Mouse (Mus musculus) testis, postnatal 10 days (tissue): ENCODE measurements around the gene Cacna1c.

Source experiments
- DNase-seq: peaks from one replicate; pipeline ENCODE4 v3.0.0; 2021; ENCODE audit warnings: low spot score

Gene Cacna1c

GRCm38 (mm10) chr6:119052801-119053200 lies 143.4 kb downstream of the Cacna1c start:
- no peak for DNase-seq

- DNase-seq: no peak
Measured at GRCm38 (mm10) chr6:119052366-119052765, 143.9 kb downstream of the Cacna1c start.

- DNase-seq: no peak
Measured at GRCm38 (mm10) chr6:119051721-119052120, 144.5 kb downstream of the Cacna1c start.

- DNase-seq: no peak
Measured at GRCm38 (mm10) chr6:119047340-119047739, 148.9 kb downstream of the Cacna1c start.

- DNase-seq: no peak
Measured at GRCm38 (mm10) chr6:119045498-119045897, 150.7 kb downstream of the Cacna1c start.

GRCm38 (mm10) chr6:119044148-119044547 lies 152.1 kb downstream of the Cacna1c start:
- DNase-seq: no peak

- DNase-seq: no peak
Measured at GRCm38 (mm10) chr6:119042803-119043202, 153.4 kb downstream of the Cacna1c start.

- DNase-seq: no peak
Measured at GRCm38 (mm10) chr6:119040961-119041360, 155.3 kb downstream of the Cacna1c start.

- no peak for DNase-seq
Measured at GRCm38 (mm10) chr6:119039815-119040214, 156.4 kb downstream of the Cacna1c start.

- no peak for DNase-seq
Measured at GRCm38 (mm10) chr6:119039293-119039692, 156.9 kb downstream of the Cacna1c start.

- no peak for DNase-seq
Measured at GRCm38 (mm10) chr6:119037815-119038214, 158.4 kb downstream of the Cacna1c start.

- DNase-seq: no peak
Measured at GRCm38 (mm10) chr6:119037047-119037446, 159.2 kb downstream of the Cacna1c start.

GRCm38 (mm10) chr6:119035361-119035760 lies 160.9 kb downstream of the Cacna1c start:
- DNase-seq: no peak

GRCm38 (mm10) chr6:119034947-119035346 lies 161.3 kb downstream of the Cacna1c start:
- no peak for DNase-seq

GRCm38 (mm10) chr6:119027880-119028279 lies 168.3 kb downstream of the Cacna1c start:
- no peak for DNase-seq

- DNase-seq: no peak
Measured at GRCm38 (mm10) chr6:119022850-119023249, 173.4 kb downstream of the Cacna1c start.

- DNase-seq: no peak
Measured at GRCm38 (mm10) chr6:119021226-119021625, 175.0 kb downstream of the Cacna1c start.

GRCm38 (mm10) chr6:119018956-119019355 lies 177.3 kb downstream of the Cacna1c start:
- DNase-seq: no peak

GRCm38 (mm10) chr6:119018256-119018655 lies 178.0 kb downstream of the Cacna1c start:
- no peak for DNase-seq

- DNase-seq: no peak
Measured at GRCm38 (mm10) chr6:119017498-119017897, 178.7 kb downstream of the Cacna1c start.

- no peak for DNase-seq
Measured at GRCm38 (mm10) chr6:119015346-119015745, 180.9 kb downstream of the Cacna1c start.

GRCm38 (mm10) chr6:119013168-119014098 lies 182.8 kb downstream of the Cacna1c start:
- DNase-seq: no peak

- no peak for DNase-seq
Measured at GRCm38 (mm10) chr6:119010875-119011274, 185.3 kb downstream of the Cacna1c start.

GRCm38 (mm10) chr6:119009526-119009925 lies 186.7 kb downstream of the Cacna1c start:
- DNase-seq: no peak
